Mouse (Mus musculus) testis, adult 2 months (tissue): ENCODE results near the gene Sox5. TPM values are rescaled to one million over a fixed set of nuclear protein-coding genes. Genes with fewer than 3 reads are reported as not detected.

Experiments used
- H3K27ac ChIP-seq: fragments of 200-500 bp; 2 replicates; pipeline ENCODE4 v1.5.1; 2012; ENCODE audit warnings: low read depth, low read length; ENCODE audit not compliant: control insufficient read depth, insufficient read depth
- H3K27me3 ChIP-seq: fragments of 200-500 bp; 2 replicates; pipeline ENCODE4 v1.6.1; 2012; ENCODE audit warnings: mild to moderate bottlenecking, low read length, moderate library complexity; ENCODE audit not compliant: control insufficient read depth, insufficient read depth
- H3K36me3 ChIP-seq: fragments of 200-500 bp; 2 replicates; pipeline ENCODE4 v1.6.1; 2012; ENCODE audit warnings: mild to moderate bottlenecking, low read length; ENCODE audit not compliant: control insufficient read depth, insufficient read depth
- H3K4me1 ChIP-seq: fragments of 200-500 bp; 2 replicates; pipeline ENCODE4 v1.6.1; 2012; ENCODE audit warnings: low read length; ENCODE audit not compliant: control insufficient read depth, insufficient read depth
- H3K4me3 ChIP-seq: fragments of 200-500 bp; 2 replicates; pipeline ENCODE4 v1.5.1; 2012; ENCODE audit warnings: low read depth, mild to moderate bottlenecking, low read length, moderate library complexity, mixed read lengths; ENCODE audit not compliant: control insufficient read depth
- CTCF ChIP-seq: fragments of 200-500 bp; IDR thresholded peaks from 2 replicates; pipeline ENCODE4 v1.5.1; 2012; ENCODE audit warnings: low read depth, mild to moderate bottlenecking, inconsistent platforms, low read length, moderate library complexity; ENCODE audit not compliant: control insufficient read depth, insufficient read depth, insufficient replicate concordance
- POLR2A ChIP-seq: fragments of 200-500 bp; IDR thresholded peaks from 2 replicates; pipeline ENCODE4 v1.6.1; 2012; ENCODE audit warnings: low read depth, mild to moderate bottlenecking, inconsistent platforms, low read length, moderate library complexity; ENCODE audit not compliant: control insufficient read depth
- polyA plus RNA-seq: library from polyadenylated mRNA; depleted of rRNA; stranded (reverse); fragments of >200 nt; gene quantifications from 2 replicates; pipeline ENCODE4 v1.2.3, GENCODE M21; 2012

The Sox5 gene
- polyA plus RNA-seq, 1 experiment = 148 TPM

DNA sequence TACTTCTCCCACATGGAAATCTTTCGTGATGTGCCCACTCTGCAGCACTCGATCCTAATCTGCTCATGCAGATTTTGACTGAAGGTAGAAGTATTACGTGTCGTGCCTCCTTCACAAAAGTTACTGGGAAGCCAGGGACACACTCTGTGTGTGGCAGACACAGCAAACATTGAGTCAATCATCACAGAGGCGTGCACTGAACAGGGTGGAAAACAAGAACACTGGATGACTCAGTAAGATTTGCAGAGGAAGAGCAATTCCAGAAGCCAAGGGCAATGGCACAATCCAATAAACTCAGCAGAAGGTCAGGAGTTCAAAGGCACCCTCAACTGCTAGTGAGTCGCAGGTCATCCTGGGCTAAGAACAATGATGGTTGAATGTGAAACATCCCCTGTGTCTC lies 430.7 kb downstream of the Sox5 start:
- Histone ChIP-seq H3K4me1 (no peaks in the 10 kb centered on the region), H3K27ac (no peak overlapping the region), H3K36me3 (no peaks in the 10 kb centered on the region), H3K4me3 (no peak overlapping the region), H3K27me3 (no peaks in the 10 kb centered on the region)
- no peak for TF ChIP-seq CTCF
- no peak for TF ChIP-seq POLR2A

DNA sequence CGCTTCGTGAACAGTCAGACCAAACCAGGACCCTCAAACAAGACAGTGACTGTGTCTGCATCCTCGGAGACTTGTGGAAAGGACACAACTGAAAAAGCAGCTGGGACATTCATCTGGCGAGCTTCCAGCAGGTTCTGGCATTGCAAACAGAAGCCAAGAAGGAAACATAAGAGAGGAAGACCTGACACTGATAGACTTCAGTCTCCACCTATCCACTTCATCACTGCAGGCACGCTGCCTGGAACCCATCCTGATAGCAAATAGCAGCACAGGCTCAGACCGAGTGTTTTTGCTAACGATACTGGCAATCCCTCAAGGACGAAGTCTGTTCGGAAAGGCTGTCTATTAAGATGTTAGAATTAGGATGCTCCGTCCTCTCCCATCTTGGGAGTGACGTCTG lies 438.4 kb downstream of the Sox5 start:
- no peaks in the 10 kb centered on the region for H3K27me3 ChIP-seq
- TF ChIP-seq CTCF (no peak), POLR2A (no peak)
- H3K36me3 ChIP-seq = no peaks in the 10 kb centered on the region
- no peak overlapping the region for H3K27ac ChIP-seq
- no peaks in the 10 kb centered on the region for H3K4me1 ChIP-seq
- no peak overlapping the region for H3K4me3 ChIP-seq

DNA sequence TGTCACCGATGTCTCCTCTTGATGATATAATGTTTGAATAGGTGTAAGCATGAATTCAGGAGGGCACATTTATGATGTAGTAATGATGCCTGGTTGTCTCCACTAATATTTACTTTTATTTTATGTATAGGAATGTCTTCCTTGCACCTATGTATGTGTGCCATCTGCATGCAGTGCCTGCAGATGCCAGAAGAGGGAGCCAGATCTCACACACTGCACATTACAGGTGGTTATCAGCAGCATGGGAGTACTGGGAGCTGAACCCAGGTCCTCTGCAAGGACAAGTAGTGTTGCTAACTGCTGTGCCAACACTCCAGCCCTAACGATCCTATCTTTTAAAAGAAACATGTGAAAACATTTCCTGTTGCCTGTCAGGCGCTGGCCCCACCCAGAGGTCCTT lies 442.2 kb downstream of the Sox5 start:
- Histone ChIP-seq H3K36me3 (no peaks in the 10 kb centered on the region), H3K4me3 (no peak overlapping the region), H3K27me3 (no peaks in the 10 kb centered on the region), H3K27ac (no peak overlapping the region), H3K4me1 (no peaks in the 10 kb centered on the region)
- TF ChIP-seq POLR2A (no peak), CTCF (peak; percentile 67; the same call in 1 of the 2 replicates)

DNA sequence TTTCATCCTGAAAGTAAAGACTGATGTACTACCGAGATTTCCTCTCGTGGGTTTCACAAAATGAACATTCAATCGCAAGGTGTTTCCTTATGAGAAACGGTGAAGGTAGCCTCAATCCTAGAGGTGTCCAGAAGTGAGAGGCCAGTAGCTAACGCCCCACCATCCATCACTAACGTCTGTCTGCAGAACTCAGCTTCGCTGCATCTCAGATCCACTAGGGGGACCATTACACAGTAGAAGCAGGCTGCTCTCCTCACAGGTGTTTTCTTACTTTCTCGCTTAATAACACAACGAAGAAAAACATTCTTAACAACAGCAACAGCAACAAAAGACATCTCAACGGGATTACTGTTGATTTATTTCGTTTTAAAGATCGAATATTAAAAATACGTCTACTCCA lies 442.8 kb downstream of the Sox5 start:
- TF ChIP-seq POLR2A = no peak
- no peak overlapping the region for H3K27ac ChIP-seq
- no peak overlapping the region for H3K4me3 ChIP-seq
- no peaks in the 10 kb centered on the region for H3K36me3 ChIP-seq
- H3K27me3 ChIP-seq = no peaks in the 10 kb centered on the region
- no peaks in the 10 kb centered on the region for H3K4me1 ChIP-seq

DNA sequence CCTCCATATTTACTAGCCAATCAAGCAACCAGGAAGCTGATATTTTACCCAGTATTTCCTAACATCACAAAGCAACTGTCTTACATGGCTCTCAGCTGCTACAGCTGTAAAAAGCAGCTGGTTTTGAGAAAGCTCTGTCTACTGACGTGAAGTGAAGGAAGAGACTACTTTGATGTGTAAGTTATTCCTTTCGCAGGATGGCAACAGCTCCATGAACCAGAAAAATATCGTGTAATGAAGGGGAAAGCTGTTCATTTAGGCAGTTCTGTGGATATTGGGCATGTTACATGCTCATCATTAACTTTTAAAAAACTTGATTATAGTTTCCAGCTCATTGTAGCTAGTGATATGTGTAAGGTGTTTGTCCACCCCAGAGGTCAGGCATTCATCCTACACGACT lies 443.6 kb downstream of the Sox5 start:
- Histone ChIP-seq H3K4me1 (no peaks in the 10 kb centered on the region), H3K27me3 (no peaks in the 10 kb centered on the region), H3K36me3 (no peaks in the 10 kb centered on the region), H3K4me3 (no peak overlapping the region), H3K27ac (no peak overlapping the region)
- TF ChIP-seq CTCF (no peak), POLR2A (no peak)

DNA sequence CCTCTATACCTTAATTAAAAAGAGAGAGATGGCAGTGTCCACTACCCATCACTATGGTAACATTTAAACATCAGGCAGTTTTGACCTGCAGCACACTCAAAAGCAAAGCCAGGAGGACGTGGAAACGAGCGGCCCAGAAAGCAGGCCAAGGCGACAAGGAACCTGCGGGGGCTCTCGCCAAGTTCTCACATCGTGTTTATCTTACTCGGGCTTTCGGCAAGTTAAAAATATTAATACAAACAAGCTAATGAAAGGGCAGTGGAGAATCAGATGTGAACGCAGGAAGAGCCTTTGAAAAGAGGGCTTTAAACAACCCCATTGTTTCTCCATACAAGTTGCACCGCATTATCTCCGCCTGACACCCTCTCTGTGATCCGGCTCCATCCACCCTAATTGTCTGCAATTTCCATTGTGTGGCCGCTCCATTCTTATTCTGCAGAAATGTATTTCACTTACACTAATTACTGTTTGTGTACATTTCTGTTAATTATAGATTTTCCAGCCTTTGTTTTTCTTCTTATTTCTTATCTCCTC lies 444.3 kb downstream of the Sox5 start:
- H3K27me3 ChIP-seq = no peaks in the 10 kb centered on the region
- no peaks in the 10 kb centered on the region for H3K4me1 ChIP-seq
- H3K27ac ChIP-seq = no peak overlapping the region
- H3K36me3 ChIP-seq = no peaks in the 10 kb centered on the region
- H3K4me3 ChIP-seq = no peak overlapping the region
- TF ChIP-seq CTCF (no peak), POLR2A (no peak)

DNA sequence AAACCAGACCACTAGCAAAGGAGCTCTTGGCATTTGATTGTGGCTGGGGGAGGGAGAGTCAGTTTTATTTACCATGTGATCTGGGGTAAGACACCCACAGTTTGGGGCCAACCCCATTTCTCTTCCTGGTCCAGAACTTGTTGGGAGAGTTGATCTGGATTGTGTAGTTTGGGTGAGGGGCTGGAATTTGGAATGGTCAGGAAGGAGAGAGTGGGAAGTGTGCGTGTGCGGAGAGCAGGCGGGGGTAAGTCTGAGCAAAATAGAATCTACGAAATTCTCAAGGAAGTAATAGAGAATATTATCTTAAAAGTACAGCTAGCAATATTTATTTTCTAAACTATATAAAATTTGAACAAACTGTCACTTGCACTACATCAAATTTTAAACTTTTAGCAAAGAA lies 445.0 kb downstream of the Sox5 start:
- TF ChIP-seq POLR2A (no peak), CTCF (no peak)
- Histone ChIP-seq H3K4me3 (no peak overlapping the region), H3K36me3 (no peaks in the 10 kb centered on the region), H3K27ac (no peak overlapping the region), H3K4me1 (no peaks in the 10 kb centered on the region), H3K27me3 (no peaks in the 10 kb centered on the region)

DNA sequence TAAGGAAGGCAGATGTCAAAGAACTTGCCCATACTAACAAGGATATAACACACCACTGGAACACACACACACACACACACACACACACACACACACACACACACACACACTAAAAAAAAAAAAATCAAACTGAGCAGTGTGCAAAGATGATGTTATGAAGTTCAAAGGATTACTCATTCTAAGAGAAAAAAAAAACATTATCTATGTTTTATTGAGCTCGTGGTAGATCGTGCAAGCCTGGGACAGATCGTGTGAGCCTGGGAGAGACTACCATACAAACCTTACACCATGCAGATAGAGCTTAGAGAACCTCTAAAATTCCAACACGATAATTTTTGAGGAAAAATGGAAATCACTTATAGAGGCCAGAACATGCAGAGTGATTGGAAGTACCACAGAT lies 448.6 kb downstream of the Sox5 start:
- no peak overlapping the region for H3K27ac ChIP-seq
- no peaks in the 10 kb centered on the region for H3K36me3 ChIP-seq
- TF ChIP-seq POLR2A = no peak
- no peak for TF ChIP-seq CTCF
- H3K27me3 ChIP-seq = no peaks in the 10 kb centered on the region
- no peaks in the 10 kb centered on the region for H3K4me1 ChIP-seq
- H3K4me3 ChIP-seq = no peak overlapping the region
